Mouse (Mus musculus) stomach, embryonic 16.5 days (tissue): ENCODE data around the gene Pabpn1l. TPM values are rescaled to one million over a fixed set of nuclear protein-coding genes. Genes with fewer than 3 reads are reported as not detected.
"Not testable (repeated sequence)": the region's sequence is repeated elsewhere in the genome, so short reads cannot be mapped to it uniquely, and the experiment has no call there.

Experiments used
- ATAC-seq: fragments of 200-750 bp; cut with Nextera tagmentation; 2 replicates; pipeline ENCODE4 v1.8.0; 2017; ENCODE audit warnings: moderate number of reproducible peaks, moderate TSS enrichment; ENCODE audit not compliant: insufficient read depth, low FRiP score
- H3K27ac ChIP-seq: fragments of 300-500 bp; sonication (generic); 2 replicates; pipeline ENCODE4 v1.5.1; 2014; ENCODE audit warnings: low read length
- H3K27me3 ChIP-seq: fragments of 300-500 bp; sonication (generic); 2 replicates; pipeline ENCODE4 v1.6.1; 2014; ENCODE audit warnings: low read length, control low read depth, mixed read lengths; ENCODE audit not compliant: control insufficient read depth, insufficient read depth
- H3K36me3 ChIP-seq: fragments of 300-500 bp; sonication (generic); 2 replicates; pipeline ENCODE4 v1.6.1; 2014; ENCODE audit warnings: low read length; ENCODE audit not compliant: control insufficient read depth, insufficient read depth
- H3K4me1 ChIP-seq: fragments of 300-500 bp; sonication (generic); 2 replicates; pipeline ENCODE4 v1.6.1; 2014; ENCODE audit warnings: low read length, control low read depth, mixed read lengths; ENCODE audit not compliant: control insufficient read depth, insufficient read depth
- H3K4me2 ChIP-seq: fragments of 300-500 bp; sonication (generic); 2 replicates; pipeline ENCODE4 v1.6.1; 2014; ENCODE audit warnings: low read depth, low read length, mixed read lengths
- H3K4me3 ChIP-seq: fragments of 300-500 bp; sonication (generic); replicated peaks from 2 replicates; pipeline ENCODE4 v1.5.1; 2014; ENCODE audit warnings: mild to moderate bottlenecking, low read length
- H3K9ac ChIP-seq: fragments of 300-500 bp; sonication (generic); 2 replicates; pipeline ENCODE4 v1.6.1; 2014; ENCODE audit warnings: low read length
- H3K9me3 ChIP-seq: fragments of 300-500 bp; sonication (generic); replicated peaks from 2 replicates; pipeline ENCODE4 v1.6.1; 2016; ENCODE audit warnings: low read length, control low read depth; ENCODE audit not compliant: control insufficient read depth
- WGBS: fragments of 180-500 bp; shearing (Covaris S2); extraction: QIAGEN DNeasy Blood & Tissue Kit; methylation state at CpG from one replicate; pipeline ENCODE4 v1.1.7; 2014; 5-methylcytosine and 5-hydroxymethylcytosine counted together
- polyA plus RNA-seq: library from polyadenylated mRNA; unstranded; fragments of >200 nt; fragmentation: Nextera tagmentation; extraction: Ambion mirVana; gene quantifications from 2 replicates; pipeline ENCODE4 v1.2.1, GENCODE M21; 2015

Pabpn1l gene
- polyA plus RNA-seq, 1 experiment from 2014 or later: not detected

DNA sequence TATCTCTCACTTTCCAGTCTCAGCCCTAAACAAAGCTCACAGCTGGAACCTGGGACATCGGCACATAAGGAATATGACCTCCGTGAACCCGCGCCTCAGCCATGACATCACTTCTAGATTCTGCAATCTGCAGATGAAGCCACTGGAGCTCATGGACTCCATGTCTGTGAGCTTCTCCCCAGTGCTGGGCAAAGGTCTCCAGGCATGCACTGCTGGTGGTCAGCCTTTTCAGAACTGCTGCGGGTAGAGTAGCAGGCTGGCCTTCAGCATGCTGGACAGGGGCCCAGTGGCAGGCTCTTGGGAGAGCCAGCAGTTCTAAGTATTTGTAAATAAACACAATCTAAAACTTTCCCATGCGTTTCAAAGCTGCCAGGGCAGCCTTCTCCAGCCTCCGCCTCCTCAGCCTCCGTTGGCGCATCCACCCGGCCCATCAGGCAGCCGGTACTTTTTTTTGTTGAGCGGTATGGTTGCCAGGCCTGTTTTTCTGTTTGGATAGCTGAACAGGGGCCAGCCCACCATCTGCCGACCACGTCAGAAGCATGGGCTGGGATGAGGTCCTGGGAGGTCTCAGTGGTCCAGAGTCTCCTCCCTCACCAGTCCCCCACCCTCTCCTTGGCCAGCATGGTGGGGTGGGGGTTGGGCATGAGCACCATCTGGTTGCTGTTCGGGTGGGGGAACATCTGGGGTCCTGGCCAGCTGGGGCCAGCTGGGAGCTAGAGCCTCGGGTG is 17.1 kb upstream of the Pabpn1l start:
- H3K9me3 ChIP-seq: no peaks in the 10 kb centered on the region
- H3K27ac ChIP-seq: peak overlapping the region; percentile 47
- H3K27me3 ChIP-seq: no peaks in the 10 kb centered on the region
- H3K4me3 ChIP-seq: no peak overlapping the region
- no peak overlapping the region for H3K9ac ChIP-seq
- H3K36me3 ChIP-seq: no peaks in the 10 kb centered on the region
- 21% methylated on average over 16 of the region's 16 CpGs for whole genome bisulfite sequencing
- peak; percentile 52; the same call in 1 of the 2 replicates for ATAC-seq
- H3K4me1 ChIP-seq: peaks cover 54% of the 10 kb centered on the region
- H3K4me2 ChIP-seq: no peak overlapping the region

- Histone ChIP-seq H3K27ac (0 out of 2 replicates have a peak overlapping the region, but pooled peaks have one; percentile 47), H3K4me3 (no peak overlapping the region)
- WGBS: 66% methylated on average over 16 of the region's 16 CpGs
These were observed 16.1 kb upstream of the Pabpn1l start for GRCm38 (mm10) chr8:122638601-122639000.

DNA sequence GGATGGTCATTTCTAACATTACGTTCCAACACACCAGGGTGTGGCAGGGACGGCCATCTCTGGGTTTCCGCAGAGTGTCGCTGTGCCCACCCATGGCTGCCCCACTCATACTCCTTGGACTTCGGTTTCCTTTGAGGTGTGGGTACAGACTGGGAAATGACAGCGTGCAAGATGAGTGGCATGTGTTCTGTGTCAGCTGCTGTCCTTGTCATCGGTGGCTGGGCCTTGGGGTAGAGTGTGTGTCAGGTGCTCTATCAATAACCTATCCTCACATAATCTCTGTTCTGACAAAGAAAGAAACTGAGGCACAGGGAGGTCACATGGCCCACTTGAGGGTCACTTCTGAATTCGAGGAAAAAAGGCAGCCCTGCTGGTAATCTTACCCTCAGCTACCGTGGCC is 14.7 kb upstream of the Pabpn1l start:
- Histone ChIP-seq H3K4me2 (no peak overlapping the region), H3K27me3 (no peaks in the 10 kb centered on the region), H3K36me3 (no peaks in the 10 kb centered on the region), H3K4me3 (no peak overlapping the region), H3K9ac (no peak overlapping the region), H3K9me3 (no peaks in the 10 kb centered on the region), H3K4me1 (peaks cover 49% of the 10 kb centered on the region), H3K27ac (peak overlapping the region; percentile 87)
- no peak for ATAC-seq
- 78% methylated on average over 9 of the region's 9 CpGs for WGBS

More at GRCm38 (mm10) chr8:122638601-122639000, 16.1 kb upstream of the Pabpn1l start:
- Histone ChIP-seq H3K27me3 (no peaks in the 10 kb centered on the region), H3K9me3 (no peaks in the 10 kb centered on the region), H3K9ac (peak overlapping the region; percentile 20; the same call in 1 of the 2 replicates), H3K36me3 (no peaks in the 10 kb centered on the region), H3K4me2 (no peak overlapping the region), H3K4me1 (peaks cover 54% of the 10 kb centered on the region)
- ATAC-seq: no peak

DNA sequence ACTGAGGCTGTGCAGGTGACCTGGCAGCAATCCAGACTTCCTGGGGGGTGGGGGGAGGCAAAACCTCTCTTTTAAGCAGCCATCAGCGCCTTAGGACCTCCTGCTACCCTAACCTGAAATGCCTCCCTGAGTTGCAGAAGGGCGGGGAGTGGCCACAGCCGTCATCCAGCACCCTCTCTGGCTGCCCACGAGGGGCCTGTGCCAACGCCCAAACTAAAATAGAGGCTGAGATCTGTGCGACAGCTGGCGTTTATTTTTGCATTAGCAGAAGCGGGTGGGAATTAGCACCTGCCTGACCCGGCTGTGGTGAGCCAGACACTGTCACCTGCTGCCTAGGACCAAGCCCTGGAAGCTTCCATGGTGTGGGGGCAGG is 14.2 kb upstream of the Pabpn1l start:
- H3K4me1 ChIP-seq: peaks cover 44% of the 10 kb centered on the region
- ATAC-seq: 0 out of 2 replicates have a peak, but pooled peaks have one; percentile 6
- H3K9me3 ChIP-seq: no peaks in the 10 kb centered on the region
- no peaks in the 10 kb centered on the region for H3K36me3 ChIP-seq
- H3K9ac ChIP-seq: no peak overlapping the region; the same call in 1 of the 2 replicates
- 36% methylated on average over 9 of the region's 9 CpGs for WGBS
- peak overlapping the region; percentile 19; the same call in 1 of the 2 replicates for H3K4me2 ChIP-seq
- no peaks in the 10 kb centered on the region for H3K27me3 ChIP-seq
- no peak overlapping the region for H3K4me3 ChIP-seq
- peak overlapping the region; percentile 87 for H3K27ac ChIP-seq

DNA sequence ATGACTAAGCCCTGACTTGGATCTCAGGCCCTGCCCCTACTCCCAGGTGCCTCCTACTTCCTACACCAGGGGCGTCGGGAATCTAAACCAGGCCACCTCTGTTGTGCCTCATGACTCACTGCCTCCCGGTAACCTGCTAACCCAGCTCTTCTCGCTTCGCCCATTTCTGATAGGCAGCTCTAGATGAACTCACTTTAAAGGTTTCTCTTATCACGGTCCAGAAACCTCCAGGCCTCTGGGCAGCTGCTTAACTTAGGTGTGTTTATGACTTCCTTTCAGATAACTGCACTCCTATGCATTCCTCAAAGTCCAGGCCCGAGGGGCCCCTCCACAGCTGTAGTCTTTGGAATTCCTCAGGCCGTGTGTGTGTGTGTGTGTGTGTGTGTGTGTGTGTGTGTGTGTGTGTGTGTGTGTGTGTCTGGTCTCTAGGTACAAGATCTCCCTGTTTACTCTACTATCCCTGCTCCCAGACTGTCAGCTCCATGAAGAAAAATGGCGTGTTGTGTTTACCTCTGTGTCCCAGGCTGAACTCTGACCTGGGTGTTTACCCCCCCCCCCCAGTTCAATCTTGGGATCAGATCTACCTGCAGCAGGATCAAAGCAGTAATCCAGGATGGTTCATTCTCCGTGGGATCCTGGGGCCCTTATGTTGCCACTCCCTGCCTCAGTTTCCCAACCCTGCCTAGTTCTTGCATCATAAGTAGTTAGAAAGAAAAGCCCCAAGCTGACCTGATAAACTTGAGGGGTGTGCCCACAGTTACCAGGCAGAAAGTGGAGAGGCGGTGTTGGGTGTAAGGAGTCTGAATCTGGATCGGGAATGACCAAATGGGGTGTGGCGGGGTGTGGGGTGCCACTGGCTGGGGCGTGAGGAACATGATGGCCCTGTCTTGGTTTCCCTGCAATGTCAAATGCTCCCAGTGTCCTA is 13.6 kb upstream of the Pabpn1l start:
- Histone ChIP-seq H3K9me3 (no peaks in the 10 kb centered on the region), H3K9ac (no peak overlapping the region; the same call in 1 of the 2 replicates), H3K4me2 (peak overlapping the region; percentile 19; the same call in 1 of the 2 replicates), H3K4me3 (no peak overlapping the region), H3K27ac (peak overlapping the region; percentile 87), H3K4me1 (peaks cover 41% of the 10 kb centered on the region), H3K36me3 (no peaks in the 10 kb centered on the region), H3K27me3 (no peaks in the 10 kb centered on the region)
- ATAC-seq: peak; percentile 87
- WGBS: 33% methylated on average over 14 of the region's 14 CpGs

DNA sequence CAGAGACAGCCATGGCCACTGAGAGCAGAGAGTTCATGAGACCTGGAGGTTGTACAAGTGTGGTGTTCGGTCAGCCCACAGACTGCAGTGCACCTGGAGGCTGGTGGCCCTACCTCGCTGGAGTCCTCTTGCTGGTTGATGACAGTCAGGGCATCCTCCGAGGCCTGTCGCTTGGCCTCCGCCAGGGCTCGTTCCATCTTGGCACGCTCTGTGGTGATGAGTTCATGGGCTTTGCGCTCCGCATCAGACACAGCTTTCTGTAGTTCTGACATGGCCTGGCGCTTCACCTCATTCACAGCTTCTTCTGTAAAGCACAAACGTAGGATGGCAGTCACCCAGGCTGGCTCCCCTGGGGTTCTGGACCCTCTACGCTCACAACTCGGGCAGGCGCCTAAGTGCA is 10.7 kb upstream of the Pabpn1l start:
- WGBS: 92% methylated on average over 14 of the region's 14 CpGs

DNA sequence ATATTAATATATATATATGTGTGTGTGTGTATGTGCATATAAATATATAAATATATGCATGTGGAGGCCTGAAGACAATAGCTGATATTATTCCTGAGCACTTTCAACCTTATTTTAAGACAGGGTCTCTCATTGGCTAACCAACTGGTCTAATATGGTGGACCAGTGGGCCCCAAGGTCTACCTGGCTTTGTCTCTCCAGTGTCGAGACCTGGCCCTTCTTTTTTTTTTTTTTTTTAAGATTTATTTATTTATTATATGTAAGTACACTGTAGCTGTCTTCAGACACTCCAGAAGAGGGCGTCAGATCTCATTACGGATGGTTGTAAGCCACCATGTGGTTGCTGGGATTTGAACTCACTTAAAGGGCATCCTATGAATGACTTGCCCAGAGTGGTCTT is 9.6 kb upstream of the Pabpn1l start:
- 68% methylated on average over 3 of the region's 3 CpGs for WGBS
- H3K27me3 ChIP-seq, H3K9ac ChIP-seq: not testable (repeated sequence)

More for the DNA sequence above, 10.7 kb upstream of the Pabpn1l start:
- Histone ChIP-seq H3K9me3 (no peaks in the 10 kb centered on the region), H3K36me3 (no peaks in the 10 kb centered on the region), H3K4me1 (peaks cover 16% of the 10 kb centered on the region), H3K27me3 (no peaks in the 10 kb centered on the region), H3K4me2 (no peak overlapping the region), H3K4me3 (no peak overlapping the region), H3K27ac (no peak overlapping the region), H3K9ac (no peak overlapping the region)
- no peak for ATAC-seq

DNA sequence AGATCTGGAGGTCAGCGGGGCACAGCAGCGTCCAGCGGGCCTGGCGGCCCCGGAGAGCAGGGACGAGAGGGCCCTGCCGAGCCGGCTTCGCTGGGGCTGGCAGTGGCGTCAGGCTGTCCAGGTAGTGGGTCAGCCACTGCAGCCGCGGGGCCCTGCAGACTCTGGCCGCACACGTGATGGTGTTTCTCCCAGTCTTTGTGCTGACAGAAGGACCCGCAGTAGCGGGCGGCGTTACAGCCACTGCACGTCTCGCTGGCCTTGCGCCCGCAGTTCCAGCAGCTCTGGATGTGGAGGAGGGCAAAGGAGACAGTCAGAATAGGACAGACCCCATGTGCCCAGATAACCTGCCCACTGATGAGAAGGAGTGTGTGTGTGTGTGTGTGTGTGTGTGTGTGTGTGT is 8.2 kb upstream of the Pabpn1l start:
- Histone ChIP-seq H3K9me3 (no peaks in the 10 kb centered on the region), H3K27me3 (no peaks in the 10 kb centered on the region), H3K27ac (no peak overlapping the region), H3K4me3 (no peak overlapping the region), H3K9ac (no peak overlapping the region), H3K36me3 (no peaks in the 10 kb centered on the region), H3K4me1 (0 out of 2 replicates have a peak, but pooled peaks cover 4% of the 10 kb centered on the region), H3K4me2 (no peak overlapping the region)
- 50% methylated on average over 22 of the region's 22 CpGs for WGBS
- no peak for ATAC-seq

More for the DNA sequence above, 9.6 kb upstream of the Pabpn1l start:
- not testable (repeated sequence) for H3K4me3 ChIP-seq, H3K9me3 ChIP-seq, H3K36me3 ChIP-seq, H3K4me2 ChIP-seq, H3K27ac ChIP-seq, ATAC-seq
- H3K4me1 ChIP-seq: peaks cover 14% of the 10 kb centered on the region

DNA sequence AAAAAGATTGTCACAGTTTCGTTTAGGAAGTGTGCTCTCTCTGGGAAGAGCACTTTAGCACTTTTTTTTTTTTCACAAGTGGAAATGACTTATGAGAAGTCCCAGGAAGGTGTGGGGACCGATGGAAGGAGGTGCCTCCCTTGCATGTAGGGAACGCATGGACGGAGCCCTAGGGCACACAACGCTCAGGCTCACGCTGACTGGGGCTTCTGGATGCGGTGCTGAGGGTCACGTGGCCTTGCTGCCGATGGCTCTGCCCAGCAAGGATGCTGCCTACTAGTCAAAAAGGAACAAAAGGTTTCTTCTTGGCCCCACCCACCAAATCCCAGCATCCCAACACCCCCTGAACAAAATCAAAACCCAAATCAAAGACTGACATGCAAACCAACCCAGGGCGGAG is 6.8 kb upstream of the Pabpn1l start:
- H3K27me3 ChIP-seq: no peaks in the 10 kb centered on the region
- 59% methylated on average over 10 of the region's 10 CpGs for WGBS
- no peak overlapping the region for H3K9ac ChIP-seq
- no peaks in the 10 kb centered on the region for H3K9me3 ChIP-seq
- no peak overlapping the region for H3K27ac ChIP-seq
- no peaks in the 10 kb centered on the region for H3K36me3 ChIP-seq
- ATAC-seq: no peak
- no peaks in the 10 kb centered on the region for H3K4me1 ChIP-seq
- H3K4me3 ChIP-seq: no peak overlapping the region
- H3K4me2 ChIP-seq: no peak overlapping the region
